Mouse (Mus musculus): ENCODE measurements around the gene Hist1h3f.

Gene Hist1h3f

GRCm38 (mm10) chr13:23517603-23518294 lies 26.1 kb upstream of the Hist1h3f start:
- peak; percentile 88 to 90 for DNase-seq (ENCODE audit: low spot score in 2 of 2)

- no peak for DNase-seq (ENCODE audit: low spot score in 2 of 2)
These were observed 25.6 kb upstream of the Hist1h3f start for GRCm38 (mm10) chr13:23518295-23518603.

- peak; percentile 69 to 83 for DNase-seq (ENCODE audit: low spot score in 2 of 2)
These were observed 25.0 kb upstream of the Hist1h3f start for GRCm38 (mm10) chr13:23518885-23519284.

GRCm38 (mm10) chr13:23519416-23519815 lies 24.4 kb upstream of the Hist1h3f start:
- DNase-seq (ENCODE audit: low spot score in 2 of 2), result peak; percentile 60 to 72

- peak; percentile 88 to 92 for DNase-seq (ENCODE audit: low spot score in 2 of 2)
These were observed 22.1 kb upstream of the Hist1h3f start for GRCm38 (mm10) chr13:23521703-23522102.

GRCm38 (mm10) chr13:23523976-23524375 lies 19.9 kb upstream of the Hist1h3f start:
- DNase-seq (ENCODE audit: low spot score in 2 of 2), result no peak

- peak; percentile 41 to 79 for DNase-seq (ENCODE audit: low spot score in 2 of 2)
These were observed 19.2 kb upstream of the Hist1h3f start for GRCm38 (mm10) chr13:23524654-23525053.

GRCm38 (mm10) chr13:23525901-23526300 lies 18.0 kb upstream of the Hist1h3f start:
- no peak for DNase-seq (ENCODE audit: low spot score in 2 of 2)

GRCm38 (mm10) chr13:23526312-23526711 lies 17.5 kb upstream of the Hist1h3f start:
- DNase-seq (ENCODE audit: low spot score in 2 of 2), result peak; percentile 80 to 95

GRCm38 (mm10) chr13:23529005-23529404 lies 14.8 kb upstream of the Hist1h3f start:
- DNase-seq (ENCODE audit: low spot score in 2 of 2), result no peak

GRCm38 (mm10) chr13:23529480-23530165 lies 14.2 kb upstream of the Hist1h3f start:
- DNase-seq (ENCODE audit: low spot score in 2 of 2), result no peak

GRCm38 (mm10) chr13:23530181-23530900 lies 13.5 kb upstream of the Hist1h3f start:
- peak; percentile 43 to 75 for DNase-seq (ENCODE audit: low spot score in 2 of 2)

- DNase-seq (ENCODE audit: low spot score in 2 of 2), result peak; percentile 98 to 99
These were observed 12.7 kb upstream of the Hist1h3f start, which contains the start of gene Hist1h4h for GRCm38 (mm10) chr13:23530901-23531875. TSS of gene Hist1h4h (plus strand) at chr13:23531050.

- DNase-seq (ENCODE audit: low spot score in 2 of 2), result no peak
These were observed 11.4 kb upstream of the Hist1h3f start for GRCm38 (mm10) chr13:23532262-23533075.

GRCm38 (mm10) chr13:23533560-23534367 lies 10.1 kb upstream of the Hist1h3f start, which contains the start of gene Hist1h2af:
TSS of gene Hist1h2af (plus strand) at chr13:23533906.
- DNase-seq (ENCODE audit: low spot score in 2 of 2), result peak; percentile 67 to 68

GRCm38 (mm10) chr13:23534368-23535131 lies 9.3 kb upstream of the Hist1h3f start:
- peak in 1 of 2 experiments; percentile 22 for DNase-seq (ENCODE audit: low spot score in 2 of 2)

GRCm38 (mm10) chr13:23535137-23536075 lies 8.4 kb upstream of the Hist1h3f start, which contains the start of gene Hist1h3g:
TSS of gene Hist1h3g (plus strand) at chr13:23535422.
- peak; percentile 87 to 92 for DNase-seq (ENCODE audit: low spot score in 2 of 2)

Data from thymus, postnatal 10 days (tissue).